Mouse (Mus musculus) heart, adult 2 months (tissue): ENCODE data around the gene Pak3.

Experiments
- CTCF ChIP-seq: fragments of 200-600 bp; IDR thresholded peaks from 2 replicates; pipeline ENCODE4 v1.8.1; 2022; ENCODE audit warnings: antibody characterized with exemption, mild to moderate bottlenecking, moderate library complexity
- POLR2A ChIP-seq: fragments of 200-500 bp; IDR thresholded peaks from 2 replicates; pipeline ENCODE4 v1.6.1; 2011; ENCODE audit warnings: mild to moderate bottlenecking, low read depth, low read length, control low read depth; ENCODE audit not compliant: insufficient read depth

- TF ChIP-seq CTCF = no peak
- TF ChIP-seq POLR2A = no peak
These were observed 17.2 kb upstream of the Pak3 start for GRCm38 (mm10) chrX:143501053-143501695.
